Mouse (Mus musculus): ENCODE results near the gene A930004D18Rik. TPM values are rescaled to one million over a fixed set of nuclear protein-coding genes. Genes with fewer than 3 reads are reported as not detected.

A930004D18Rik gene
- 12.1 and 13.1 TPM in 2 replicates for polyA plus RNA-seq (2015; fragmentation: Nextera tagmentation; extraction: Ambion mirVana)

- H3K27ac ChIP-seq (ENCODE audit: low read length), result no peak within 1 kb of the TSS
- H3K9me3 ChIP-seq (ENCODE audit: control insufficient read depth, low read length), result no peaks in the 10 kb centered on the region
- no peak for ATAC-seq (ENCODE audit: low read depth)
Observed at GRCm38 (mm10) chr2:18037491-18037890, at the start of gene A930004D18Rik. Gene A930004D18Rik (minus strand): TSS chr2:18037737.

GRCm38 (mm10) chr2:18080182-18080860 is 42.8 kb upstream of the A930004D18Rik start:
- no peaks in the 10 kb centered on the region for H3K27me3 ChIP-seq (ENCODE audit: control insufficient read depth, insufficient read depth, low read depth, low read length)
- H3K4me1 ChIP-seq (replicated peaks; ENCODE audit: control insufficient read depth, insufficient read depth, low read length), result no peaks in the 10 kb centered on the region
- WGBS, result 80% methylated on average over 2 of the region's 2 CpGs
- H3K9me3 ChIP-seq (ENCODE audit: control insufficient read depth, low read length), result no peaks in the 10 kb centered on the region
- no peak overlapping the region for H3K4me3 ChIP-seq (ENCODE audit: low read length)
- H3K4me2 ChIP-seq (ENCODE audit: low read depth, low read length), result no peak overlapping the region
- no peak overlapping the region for H3K27ac ChIP-seq (ENCODE audit: low read length)
- peaks cover 20% of the 10 kb centered on the region for H3K36me3 ChIP-seq (ENCODE audit: control insufficient read depth, insufficient read depth, low read length)
- no peak for ATAC-seq (ENCODE audit: low read depth)
- no peak overlapping the region for H3K9ac ChIP-seq (ENCODE audit: low read length)

More at GRCm38 (mm10) chr2:18037491-18037890, at the start of gene A930004D18Rik:
- 59% methylated on average over 2 of the region's 2 CpGs for WGBS
- Histone ChIP-seq H3K36me3 (ENCODE audit: control insufficient read depth, insufficient read depth, low read length) (no peaks in the 10 kb centered on the region), H3K27me3 (ENCODE audit: control insufficient read depth, insufficient read depth, low read depth, low read length) (no peaks in the 10 kb centered on the region), H3K4me2 (ENCODE audit: low read depth, low read length) (no peak within 1 kb of the TSS), H3K4me3 (ENCODE audit: low read length) (no peak within 1 kb of the TSS), H3K9ac (ENCODE audit: low read length) (no peak within 1 kb of the TSS), H3K4me1 (replicated peaks; ENCODE audit: control insufficient read depth, insufficient read depth, low read length) (peaks cover 29% of the 10 kb centered on the region)

- no peak overlapping the region for H3K27ac ChIP-seq (ENCODE audit: low read length)
- H3K27me3 ChIP-seq (ENCODE audit: control insufficient read depth, insufficient read depth, low read depth, low read length), result no peaks in the 10 kb centered on the region
- ATAC-seq (ENCODE audit: low read depth), result no peak
- 87% methylated on average over 2 of the region's 2 CpGs for WGBS
- H3K4me3 ChIP-seq (ENCODE audit: low read length), result no peak overlapping the region
- H3K9me3 ChIP-seq (ENCODE audit: control insufficient read depth, low read length), result no peaks in the 10 kb centered on the region
- no peak overlapping the region for H3K9ac ChIP-seq (ENCODE audit: low read length)
- peaks cover 20% of the 10 kb centered on the region for H3K36me3 ChIP-seq (ENCODE audit: control insufficient read depth, insufficient read depth, low read length)
- no peaks in the 10 kb centered on the region for H3K4me1 ChIP-seq (replicated peaks; ENCODE audit: control insufficient read depth, insufficient read depth, low read length)
- H3K4me2 ChIP-seq (ENCODE audit: low read depth, low read length), result no peak overlapping the region
Observed at GRCm38 (mm10) chr2:18071947-18072346, 34.4 kb upstream of the A930004D18Rik start.

- Histone ChIP-seq H3K27ac (ENCODE audit: low read length) (no peak overlapping the region), H3K4me2 (ENCODE audit: low read depth, low read length) (no peak overlapping the region), H3K27me3 (ENCODE audit: control insufficient read depth, insufficient read depth, low read depth, low read length) (no peaks in the 10 kb centered on the region), H3K4me1 (replicated peaks; ENCODE audit: control insufficient read depth, insufficient read depth, low read length) (peaks cover 11% of the 10 kb centered on the region), H3K9ac (ENCODE audit: low read length) (no peak overlapping the region), H3K4me3 (ENCODE audit: low read length) (no peak overlapping the region), H3K9me3 (ENCODE audit: control insufficient read depth, low read length) (no peaks in the 10 kb centered on the region), H3K36me3 (ENCODE audit: control insufficient read depth, insufficient read depth, low read length) (peaks cover 11% of the 10 kb centered on the region)
- no peak for ATAC-seq (ENCODE audit: low read depth)
- 89% methylated on average over 4 of the region's 4 CpGs for WGBS
Observed at GRCm38 (mm10) chr2:18068071-18068796, 30.7 kb upstream of the A930004D18Rik start.

GRCm38 (mm10) chr2:18066436-18066835 is 28.9 kb upstream of the A930004D18Rik start:
- Histone ChIP-seq H3K36me3 (ENCODE audit: control insufficient read depth, insufficient read depth, low read length) (peaks cover 6% of the 10 kb centered on the region), H3K4me3 (ENCODE audit: low read length) (no peak overlapping the region), H3K27me3 (ENCODE audit: control insufficient read depth, insufficient read depth, low read depth, low read length) (no peaks in the 10 kb centered on the region), H3K9ac (ENCODE audit: low read length) (no peak overlapping the region), H3K4me2 (ENCODE audit: low read depth, low read length) (peak overlapping the region; percentile 86), H3K4me1 (replicated peaks; ENCODE audit: control insufficient read depth, insufficient read depth, low read length) (peaks cover 11% of the 10 kb centered on the region), H3K27ac (ENCODE audit: low read length) (0 out of 2 replicates have a peak overlapping the region, but pooled peaks have one; percentile 13), H3K9me3 (ENCODE audit: control insufficient read depth, low read length) (no peaks in the 10 kb centered on the region)
- ATAC-seq (ENCODE audit: low read depth), result no peak

GRCm38 (mm10) chr2:18065708-18066030 is 28.1 kb upstream of the A930004D18Rik start:
- Histone ChIP-seq H3K4me2 (ENCODE audit: low read depth, low read length) (peak overlapping the region; percentile 86), H3K9me3 (ENCODE audit: control insufficient read depth, low read length) (no peaks in the 10 kb centered on the region), H3K4me3 (ENCODE audit: low read length) (peak overlapping the region; percentile 76), H3K27ac (ENCODE audit: low read length) (peak overlapping the region; percentile 99), H3K9ac (ENCODE audit: low read length) (peak overlapping the region; percentile 94), H3K4me1 (replicated peaks; ENCODE audit: control insufficient read depth, insufficient read depth, low read length) (peaks cover 11% of the 10 kb centered on the region), H3K27me3 (ENCODE audit: control insufficient read depth, insufficient read depth, low read depth, low read length) (no peaks in the 10 kb centered on the region), H3K36me3 (ENCODE audit: control insufficient read depth, insufficient read depth, low read length) (peaks cover 6% of the 10 kb centered on the region)
- no peak; the same call in 1 of the 2 replicates for ATAC-seq (ENCODE audit: low read depth)
- whole genome bisulfite sequencing, result 6% methylated on average over 6 of the region's 6 CpGs

GRCm38 (mm10) chr2:18064941-18065707 is 27.6 kb upstream of the A930004D18Rik start:
- WGBS, result under 1% methylated on average over 52 of the region's 85 CpGs
- H3K4me3 ChIP-seq (ENCODE audit: low read length), result peak overlapping the region; percentile 76
- peaks cover 6% of the 10 kb centered on the region for H3K36me3 ChIP-seq (ENCODE audit: control insufficient read depth, insufficient read depth, low read length)
- H3K4me2 ChIP-seq (ENCODE audit: low read depth, low read length), result peak overlapping the region; percentile 86
- ATAC-seq (ENCODE audit: low read depth), result peak; percentile 72
- H3K27me3 ChIP-seq (ENCODE audit: control insufficient read depth, insufficient read depth, low read depth, low read length), result no peaks in the 10 kb centered on the region
- peaks cover 11% of the 10 kb centered on the region for H3K4me1 ChIP-seq (replicated peaks; ENCODE audit: control insufficient read depth, insufficient read depth, low read length)
- H3K9me3 ChIP-seq (ENCODE audit: control insufficient read depth, low read length), result no peaks in the 10 kb centered on the region
- H3K9ac ChIP-seq (ENCODE audit: low read length), result peak overlapping the region; percentile 94
- peak overlapping the region; percentile 99 for H3K27ac ChIP-seq (ENCODE audit: low read length)

GRCm38 (mm10) chr2:18064356-18064858 is 26.9 kb upstream of the A930004D18Rik start:
- peaks cover 6% of the 10 kb centered on the region for H3K36me3 ChIP-seq (ENCODE audit: control insufficient read depth, insufficient read depth, low read length)
- peaks cover 11% of the 10 kb centered on the region for H3K4me1 ChIP-seq (replicated peaks; ENCODE audit: control insufficient read depth, insufficient read depth, low read length)
- no peaks in the 10 kb centered on the region for H3K9me3 ChIP-seq (ENCODE audit: control insufficient read depth, low read length)
- H3K27me3 ChIP-seq (ENCODE audit: control insufficient read depth, insufficient read depth, low read depth, low read length), result no peaks in the 10 kb centered on the region
- peak overlapping the region; percentile 76 for H3K4me3 ChIP-seq (ENCODE audit: low read length)
- peak overlapping the region; percentile 86 for H3K4me2 ChIP-seq (ENCODE audit: low read depth, low read length)
- peak; percentile 96 for ATAC-seq (ENCODE audit: low read depth)
- WGBS, result 0% methylated on average over 26 of the region's 58 CpGs
- H3K27ac ChIP-seq (ENCODE audit: low read length), result peak overlapping the region; percentile 99
- H3K9ac ChIP-seq (ENCODE audit: low read length), result peak overlapping the region; percentile 94
